Mouse (Mus musculus) spleen, postnatal 10 days (tissue): Measurements from ENCODE around the gene Arhgap29.

ENCODE experiments used
- DNase-seq, 2 experiments: peaks; one replicate each; pipeline ENCODE4 v3.0.0; 2021 to 2022; ENCODE audit warnings: low spot score in 2 of 2

Gene Arhgap29

GRCm38 (mm10) chr3:122010292-122010691 is 58.0 kb downstream of the Arhgap29 start:
- no peak for DNase-seq

GRCm38 (mm10) chr3:122012464-122012863 is 60.1 kb downstream of the Arhgap29 start:
- no peak for DNase-seq

- no peak for DNase-seq
These were observed 66.1 kb downstream of the Arhgap29 start for GRCm38 (mm10) chr3:122018421-122018820.

- no peak for DNase-seq
These were observed 66.8 kb downstream of the Arhgap29 start for GRCm38 (mm10) chr3:122019159-122019558.

- DNase-seq, result no peak
These were observed 68.8 kb downstream of the Arhgap29 start for GRCm38 (mm10) chr3:122021029-122021652.

GRCm38 (mm10) chr3:122022355-122022754 is 70.0 kb downstream of the Arhgap29 start:
- DNase-seq, result no peak

- DNase-seq, result no peak
These were observed 74.3 kb downstream of the Arhgap29 start for GRCm38 (mm10) chr3:122026676-122027075.

GRCm38 (mm10) chr3:122027776-122028175 is 75.4 kb downstream of the Arhgap29 start:
- DNase-seq, result no peak

GRCm38 (mm10) chr3:122033248-122033837 is 81.0 kb downstream of the Arhgap29 start:
- no peak for DNase-seq

GRCm38 (mm10) chr3:122034240-122034639 is 81.9 kb downstream of the Arhgap29 start:
- DNase-seq, result no peak

GRCm38 (mm10) chr3:122035092-122035491 is 82.8 kb downstream of the Arhgap29 start:
- no peak for DNase-seq

- DNase-seq, result no peak
These were observed 88.2 kb downstream of the Arhgap29 start for GRCm38 (mm10) chr3:122040522-122040921.

- no peak for DNase-seq
These were observed 90.8 kb downstream of the Arhgap29 start for GRCm38 (mm10) chr3:122043102-122043501.

- no peak for DNase-seq
These were observed 91.6 kb downstream of the Arhgap29 start, which contains the start of gene Abca4 for GRCm38 (mm10) chr3:122043799-122044547. TSS of gene Abca4 (plus strand) at chr3:122044443.

GRCm38 (mm10) chr3:122046187-122046620 is 93.9 kb downstream of the Arhgap29 start:
- no peak for DNase-seq

GRCm38 (mm10) chr3:122047402-122047801 is 95.1 kb downstream of the Arhgap29 start:
- no peak for DNase-seq

GRCm38 (mm10) chr3:122047921-122048861 is 95.8 kb downstream of the Arhgap29 start:
- no peak for DNase-seq

- DNase-seq, result no peak
These were observed 96.8 kb downstream of the Arhgap29 start for GRCm38 (mm10) chr3:122049158-122049557.

GRCm38 (mm10) chr3:122058439-122059198 is 106.3 kb downstream of the Arhgap29 start:
- DNase-seq, result no peak

GRCm38 (mm10) chr3:122062586-122062985 is 110.2 kb downstream of the Arhgap29 start:
- no peak for DNase-seq
